Mouse (Mus musculus) intestine, postnatal 0 days (tissue): ENCODE data around the gene Vapa. TPM values are rescaled to one million over a fixed set of nuclear protein-coding genes. Genes with fewer than 3 reads are reported as not detected.

ENCODE experiments used
- ATAC-seq: fragments of 200-750 bp; cut with Nextera tagmentation; 2 replicates; pipeline ENCODE4 v1.8.0; 2017; ENCODE audit warnings: mild to moderate bottlenecking, moderate TSS enrichment, moderate library complexity
- H3K27ac ChIP-seq: fragments of 300-500 bp; sonication (generic); 2 replicates; pipeline ENCODE4 v1.5.1; 2014; ENCODE audit warnings: mild to moderate bottlenecking, low read depth, low read length, moderate library complexity
- H3K27me3 ChIP-seq: fragments of 300-500 bp; sonication (generic); replicated peaks from 2 replicates; pipeline ENCODE4 v1.6.1; 2014; ENCODE audit warnings: low read length, mixed read lengths; ENCODE audit not compliant: control insufficient read depth, insufficient read depth
- H3K36me3 ChIP-seq: fragments of 300-500 bp; sonication (generic); 2 replicates; pipeline ENCODE4 v1.6.1; 2014; ENCODE audit warnings: mild to moderate bottlenecking, moderate library complexity; ENCODE audit not compliant: control insufficient read depth, insufficient read depth
- H3K4me1 ChIP-seq: fragments of 300-500 bp; sonication (generic); replicated peaks from 2 replicates; pipeline ENCODE4 v1.6.1; 2014; ENCODE audit warnings: antibody characterized with exemption, low read length, mixed read lengths; ENCODE audit not compliant: control insufficient read depth, insufficient read depth
- H3K4me2 ChIP-seq: fragments of 300-500 bp; sonication (generic); replicated peaks from 2 replicates; pipeline ENCODE4 v1.6.1; 2014; ENCODE audit warnings: low read depth, mild to moderate bottlenecking, moderate library complexity
- H3K4me3 ChIP-seq: fragments of 300-500 bp; sonication (generic); 2 replicates; pipeline ENCODE4 v1.5.1; 2014; ENCODE audit warnings: low read depth, low read length
- H3K9ac ChIP-seq: fragments of 300-500 bp; sonication (generic); 2 replicates; pipeline ENCODE4 v1.6.1; 2014; ENCODE audit warnings: mild to moderate bottlenecking, low read depth, low read length
- H3K9me3 ChIP-seq: fragments of 300-500 bp; sonication (generic); 2 replicates; pipeline ENCODE4 v1.6.1; 2016; ENCODE audit warnings: mixed run types; ENCODE audit not compliant: control insufficient read depth
- CTCF ChIP-seq: sonication (generic); IDR thresholded peaks from 2 replicates; pipeline ENCODE4 v1.5.1; 2016; ENCODE audit warnings: low read depth, mild to moderate bottlenecking, control low read depth, antibody characterized with exemption, moderate library complexity
- WGBS: fragments of 180-500 bp; shearing (Covaris S2); extraction: QIAGEN DNeasy Blood & Tissue Kit; methylation state at CpG from one replicate; pipeline ENCODE4 v1.1.7; 2014; 5-methylcytosine and 5-hydroxymethylcytosine counted together
- polyA plus RNA-seq: library from polyadenylated mRNA; unstranded; fragments of >200 nt; fragmentation: Nextera tagmentation; extraction: Ambion mirVana; gene quantifications from 2 replicates; pipeline ENCODE4 v1.2.1, GENCODE M21; 2015

The Vapa gene
- polyA plus RNA-seq, 1 experiment from 2014 or later, result 292 TPM

GRCm38 (mm10) chr17:65579766-65580165 lies 33.6 kb downstream of the Vapa start:
- no peak for ATAC-seq
- H3K9ac ChIP-seq, result no peak overlapping the region
- no peaks in the 10 kb centered on the region for H3K27me3 ChIP-seq
- H3K9me3 ChIP-seq, result no peaks in the 10 kb centered on the region
- H3K4me2 ChIP-seq, result no peak overlapping the region
- no peak overlapping the region for H3K27ac ChIP-seq
- 87% methylated on average over 7 of the region's 7 CpGs for WGBS
- H3K36me3 ChIP-seq, result peaks cover 19% of the 10 kb centered on the region
- TF ChIP-seq CTCF, result no peak
- no peaks in the 10 kb centered on the region for H3K4me1 ChIP-seq
- H3K4me3 ChIP-seq, result no peak overlapping the region

- TF ChIP-seq CTCF, result peak; percentile 73
- Histone ChIP-seq H3K27ac (no peak overlapping the region), H3K4me2 (no peak overlapping the region), H3K4me3 (no peak overlapping the region), H3K9ac (no peak overlapping the region), H3K4me1 (no peaks in the 10 kb centered on the region), H3K27me3 (no peaks in the 10 kb centered on the region), H3K36me3 (peaks cover 6% of the 10 kb centered on the region), H3K9me3 (no peaks in the 10 kb centered on the region)
- WGBS, result 74% methylated on average over 1 of the region's 1 CpGs
- peak; percentile 26; the same call in 1 of the 2 replicates for ATAC-seq
Measured at GRCm38 (mm10) chr17:65575339-65575738, 38.0 kb downstream of the Vapa start.

GRCm38 (mm10) chr17:65574850-65575249 lies 38.5 kb downstream of the Vapa start:
- Histone ChIP-seq H3K4me1 (no peaks in the 10 kb centered on the region), H3K4me3 (no peak overlapping the region), H3K27ac (no peak overlapping the region), H3K9ac (no peak overlapping the region), H3K27me3 (no peaks in the 10 kb centered on the region), H3K36me3 (peaks cover 3% of the 10 kb centered on the region), H3K9me3 (no peaks in the 10 kb centered on the region), H3K4me2 (no peak overlapping the region)
- TF ChIP-seq CTCF, result no peak
- ATAC-seq, result no peak
- WGBS, result 70% methylated on average over 8 of the region's 8 CpGs

GRCm38 (mm10) chr17:65571866-65572265 lies 41.5 kb downstream of the Vapa start:
- Histone ChIP-seq H3K9ac (no peak overlapping the region), H3K27me3 (no peaks in the 10 kb centered on the region), H3K4me1 (no peaks in the 10 kb centered on the region), H3K36me3 (no peaks in the 10 kb centered on the region; the same call in 1 of the 2 replicates), H3K27ac (no peak overlapping the region), H3K9me3 (no peaks in the 10 kb centered on the region), H3K4me3 (no peak overlapping the region), H3K4me2 (no peak overlapping the region)
- no peak for TF ChIP-seq CTCF
- WGBS, result 82% methylated on average over 9 of the region's 9 CpGs
- ATAC-seq, result no peak

GRCm38 (mm10) chr17:65571466-65571865 lies 41.9 kb downstream of the Vapa start:
- 70% methylated on average over 8 of the region's 8 CpGs for WGBS
- no peak for TF ChIP-seq CTCF
- Histone ChIP-seq H3K4me1 (no peaks in the 10 kb centered on the region), H3K27me3 (no peaks in the 10 kb centered on the region), H3K9ac (no peak overlapping the region), H3K4me2 (no peak overlapping the region), H3K9me3 (no peaks in the 10 kb centered on the region), H3K27ac (no peak overlapping the region), H3K36me3 (no peaks in the 10 kb centered on the region), H3K4me3 (no peak overlapping the region)
- no peak for ATAC-seq

GRCm38 (mm10) chr17:65564189-65564588 lies 49.2 kb downstream of the Vapa start:
- Histone ChIP-seq H3K4me3 (no peak overlapping the region), H3K4me2 (no peak overlapping the region), H3K27ac (no peak overlapping the region), H3K9me3 (no peaks in the 10 kb centered on the region), H3K27me3 (no peaks in the 10 kb centered on the region), H3K4me1 (no peaks in the 10 kb centered on the region), H3K9ac (no peak overlapping the region), H3K36me3 (no peaks in the 10 kb centered on the region)
- no peak for ATAC-seq
- TF ChIP-seq CTCF, result no peak
- WGBS, result 76% methylated on average over 5 of the region's 5 CpGs

- no peaks in the 10 kb centered on the region for H3K4me1 ChIP-seq
- no peak overlapping the region for H3K9ac ChIP-seq
- no peak for TF ChIP-seq CTCF
- WGBS, result 49% methylated on average over 6 of the region's 6 CpGs
- no peak overlapping the region for H3K4me3 ChIP-seq
- no peak for ATAC-seq
- no peak overlapping the region for H3K4me2 ChIP-seq
- no peak overlapping the region for H3K27ac ChIP-seq
- H3K36me3 ChIP-seq, result no peaks in the 10 kb centered on the region
- H3K9me3 ChIP-seq, result no peaks in the 10 kb centered on the region
- no peaks in the 10 kb centered on the region for H3K27me3 ChIP-seq
Measured at GRCm38 (mm10) chr17:65563345-65563744, 50.0 kb downstream of the Vapa start.
